Mouse (Mus musculus) layer of hippocampus, postnatal 14 days (tissue): ENCODE results near the gene Sumf1. TPM values are rescaled to one million over a fixed set of nuclear protein-coding genes. Genes with fewer than 3 reads are reported as not detected.

Experiments used
- DNase-seq, 2 experiments: peaks; one replicate each; pipeline ENCODE4 v3.0.0; 2021 to 2022; ENCODE audit warnings: low spot score in 2 of 2, mixed read lengths in 1 of 2
- total RNA-seq, 2 experiments: library from RNA; stranded (reverse); gene quantifications; 2 replicates each; pipeline ENCODE4 v1.2.3; 2021

The Sumf1 gene
- total RNA-seq, 2 experiments from 2014 or later, result 16.6 to 19.8 TPM

DNA sequence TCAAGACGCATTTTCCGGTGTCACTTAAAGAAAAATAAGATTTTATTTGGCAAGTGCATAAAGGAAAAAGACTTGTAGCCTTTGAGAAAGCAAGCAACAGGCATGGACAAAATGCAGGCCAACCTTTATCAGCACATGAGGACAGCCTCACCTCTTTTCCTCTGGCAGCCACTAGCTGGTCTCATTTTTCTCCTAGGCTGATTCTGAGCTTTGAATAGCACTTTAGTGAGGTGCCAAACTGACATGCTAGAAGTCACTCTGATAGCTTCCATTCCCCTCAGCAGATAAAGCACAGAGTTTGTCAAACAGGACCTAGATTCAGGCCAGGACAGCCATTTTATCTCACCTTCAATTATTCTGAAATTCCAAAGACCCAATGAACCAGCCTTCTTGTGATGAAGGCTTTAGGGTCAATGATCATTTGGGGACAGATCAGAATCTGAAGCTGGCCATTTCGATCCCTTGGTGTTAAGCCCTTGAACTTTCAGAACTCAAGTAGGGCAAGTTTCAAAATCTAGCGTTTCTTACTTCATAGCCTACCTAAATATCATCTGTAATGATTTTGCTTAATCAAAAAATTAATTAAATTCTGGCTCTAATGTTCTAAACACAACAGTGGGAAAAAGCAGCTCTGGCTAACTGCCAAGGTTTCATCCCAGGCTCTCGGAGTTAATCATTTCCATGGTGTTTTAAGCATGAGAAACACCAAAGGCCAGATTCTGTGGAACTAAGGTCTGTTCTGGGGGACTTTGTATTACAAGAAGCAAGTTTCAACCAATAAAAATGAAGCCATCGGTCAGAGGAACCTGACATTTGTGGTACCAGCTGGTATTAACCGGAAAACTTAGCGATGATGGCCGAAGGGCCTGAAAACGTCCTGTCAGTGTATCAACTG lies 83.2 kb downstream of the Sumf1 start:
- peak in 1 of 2 experiments; percentile 16 for DNase-seq

DNA sequence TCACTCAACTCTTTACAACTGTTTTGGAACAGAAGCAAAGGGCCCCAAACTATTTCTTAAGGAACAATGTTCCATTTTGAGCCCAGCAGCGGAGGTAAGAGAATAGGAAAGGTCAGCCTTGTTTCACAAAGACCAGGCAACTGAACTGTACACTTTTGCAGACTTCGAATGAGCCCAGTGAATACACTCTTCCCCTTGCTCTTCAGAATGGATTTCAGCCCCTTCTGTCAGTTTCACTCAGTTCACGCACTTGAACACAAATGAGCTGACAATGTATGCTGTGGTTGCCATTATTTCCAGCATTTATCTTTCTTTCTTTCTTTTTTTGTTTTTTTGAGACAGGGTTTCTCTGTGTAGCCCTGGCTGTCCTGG lies 86.5 kb downstream of the Sumf1 start:
- no peak for DNase-seq

DNA sequence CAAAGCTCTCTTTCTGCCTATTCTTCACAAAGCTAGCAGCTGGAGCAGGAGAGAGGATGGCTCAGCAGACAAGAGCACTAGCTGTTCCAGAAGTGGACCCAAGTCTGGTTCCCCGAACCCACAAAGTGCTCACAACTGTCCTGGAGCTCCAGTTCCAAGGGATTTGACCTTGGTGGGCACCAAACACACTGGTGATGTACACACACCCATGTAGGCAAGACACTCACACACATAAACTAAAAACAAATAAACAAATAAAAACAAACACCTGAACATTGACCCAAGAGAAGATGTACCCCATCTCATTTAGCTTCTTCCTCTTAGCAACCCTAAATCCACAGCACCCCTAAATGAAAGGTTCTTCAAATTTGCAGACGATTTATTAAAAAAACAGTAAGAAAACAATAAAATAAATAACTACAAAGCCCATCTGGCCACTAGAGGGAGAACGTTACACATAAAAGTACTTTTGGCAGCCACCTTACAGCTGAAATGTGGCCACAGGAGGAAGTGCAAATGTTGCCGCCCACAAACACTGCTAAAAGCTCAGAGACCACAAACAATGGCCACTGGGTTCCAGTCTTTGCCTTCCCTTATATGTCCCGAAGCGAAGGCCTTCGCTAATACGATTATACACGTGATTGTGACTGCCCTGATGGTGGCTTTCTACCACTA lies 87.1 kb downstream of the Sumf1 start:
- peak; percentile 54 to 77 for DNase-seq

DNA sequence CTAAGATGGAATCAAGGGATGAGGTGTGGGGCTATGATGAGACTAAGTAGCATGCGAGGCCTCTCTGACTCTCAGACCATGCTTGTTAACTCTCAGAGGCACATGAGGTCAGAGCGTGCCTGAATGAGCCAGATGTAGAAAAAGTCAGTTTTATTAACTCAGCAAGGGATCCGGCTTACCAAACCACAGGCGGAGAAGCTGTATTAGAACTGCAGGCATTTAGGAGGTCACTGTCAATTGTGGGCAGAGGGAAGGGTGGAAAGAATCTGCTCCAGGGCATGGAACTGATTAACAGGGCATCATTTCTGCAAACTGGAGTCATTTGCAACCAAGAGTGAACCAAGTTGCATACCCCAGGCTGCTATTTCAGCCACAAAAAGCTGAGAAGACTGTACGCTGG lies 89.9 kb downstream of the Sumf1 start:
- no peak for DNase-seq

DNA sequence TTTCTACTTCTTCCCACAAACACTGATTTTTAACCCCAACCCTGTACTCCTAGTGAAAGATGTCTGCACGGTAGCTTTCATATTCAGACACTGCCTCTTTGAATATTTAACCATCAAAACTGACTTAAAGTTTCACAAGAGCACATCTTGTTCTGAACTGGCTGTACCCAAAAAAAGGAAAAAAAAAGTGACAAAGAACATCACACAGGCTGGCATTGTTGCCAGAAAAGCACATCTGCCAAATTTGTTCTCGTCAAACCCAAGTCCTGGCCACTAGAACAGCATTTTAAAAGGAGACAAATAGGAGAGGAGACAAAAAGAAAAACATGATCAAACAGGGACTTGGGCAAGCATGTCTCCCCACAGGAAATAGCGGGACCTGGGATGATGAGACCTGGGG lies 91.9 kb downstream of the Sumf1 start:
- peak in 1 of 2 experiments; percentile 49 for DNase-seq

DNA sequence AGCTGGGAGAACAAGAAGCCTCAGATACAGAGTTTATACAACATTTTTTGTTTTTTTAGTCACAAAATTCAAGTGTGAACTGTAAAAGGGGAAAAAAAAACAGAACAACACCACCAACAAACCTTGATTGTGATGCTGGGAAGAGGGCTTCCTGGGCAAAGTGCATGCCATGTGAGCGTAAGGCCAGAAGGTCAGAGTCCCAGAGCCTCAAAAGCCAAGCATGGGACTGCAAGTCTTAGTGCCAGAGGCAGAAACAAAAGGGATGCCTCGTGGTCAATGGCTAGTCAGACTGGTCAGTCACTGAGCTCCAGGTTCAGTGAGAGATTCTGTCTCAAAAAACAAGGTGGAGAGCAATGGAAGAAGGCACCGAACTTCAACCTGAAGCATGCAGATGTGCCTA lies 92.7 kb downstream of the Sumf1 start:
- no peak for DNase-seq

DNA sequence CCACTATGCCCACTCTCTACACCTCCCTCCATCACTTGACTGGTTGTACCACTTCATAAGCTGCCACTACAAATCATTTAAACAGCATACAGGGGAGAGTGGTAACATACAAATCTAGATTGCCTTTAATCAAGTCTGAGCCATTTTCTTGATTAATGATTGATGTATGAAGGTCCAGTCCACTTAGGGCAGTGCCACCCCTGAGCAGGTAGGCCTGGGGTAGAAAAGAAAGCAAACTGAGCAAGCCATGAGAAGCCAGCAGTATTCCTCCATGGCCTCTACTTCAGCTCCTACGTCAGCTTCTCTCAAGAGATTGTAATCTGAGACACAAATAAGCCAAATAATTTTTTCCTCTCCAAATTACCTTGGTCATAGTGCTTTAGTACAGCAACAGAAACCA lies 94.1 kb downstream of the Sumf1 start:
- no peak for DNase-seq

DNA sequence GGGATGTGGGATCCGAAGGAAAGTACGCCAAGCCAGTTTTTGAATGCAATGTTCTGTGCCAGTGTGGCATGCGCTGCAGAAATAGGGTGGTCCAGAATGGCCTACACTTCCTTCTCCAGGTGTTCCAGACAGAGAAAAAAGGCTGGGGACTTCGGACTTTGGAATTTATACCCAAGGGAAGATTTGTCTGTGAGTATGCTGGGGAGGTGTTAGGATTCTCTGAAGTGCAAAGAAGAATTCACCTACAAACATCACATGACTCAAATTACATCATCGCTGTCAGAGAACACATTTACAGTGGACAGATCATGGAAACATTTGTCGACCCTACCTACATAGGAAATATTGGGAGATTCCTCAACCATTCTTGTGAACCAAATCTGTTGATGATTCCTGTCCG lies 109.5 kb downstream of the Sumf1 start:
- no peak for DNase-seq

DNA sequence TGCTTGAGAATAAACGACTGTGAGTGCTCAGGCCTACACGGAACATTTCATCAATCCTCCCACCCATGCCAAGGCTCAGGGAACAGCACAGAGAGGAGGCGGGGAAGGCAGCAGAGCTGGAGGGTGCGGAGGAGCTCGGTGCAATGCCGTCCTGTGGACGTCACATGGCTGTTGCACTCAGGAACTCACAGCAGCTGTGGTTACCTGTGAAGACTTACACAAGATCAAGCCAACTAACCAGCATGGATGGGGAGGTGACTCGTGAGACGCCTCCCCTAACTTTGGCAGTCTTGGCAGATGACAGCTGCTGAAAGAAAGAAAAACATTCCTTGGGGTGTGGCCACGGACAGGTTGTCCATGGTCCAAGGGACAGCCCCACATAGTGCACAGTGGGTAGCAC lies 110.8 kb downstream of the Sumf1 start:
- DNase-seq, result no peak

DNA sequence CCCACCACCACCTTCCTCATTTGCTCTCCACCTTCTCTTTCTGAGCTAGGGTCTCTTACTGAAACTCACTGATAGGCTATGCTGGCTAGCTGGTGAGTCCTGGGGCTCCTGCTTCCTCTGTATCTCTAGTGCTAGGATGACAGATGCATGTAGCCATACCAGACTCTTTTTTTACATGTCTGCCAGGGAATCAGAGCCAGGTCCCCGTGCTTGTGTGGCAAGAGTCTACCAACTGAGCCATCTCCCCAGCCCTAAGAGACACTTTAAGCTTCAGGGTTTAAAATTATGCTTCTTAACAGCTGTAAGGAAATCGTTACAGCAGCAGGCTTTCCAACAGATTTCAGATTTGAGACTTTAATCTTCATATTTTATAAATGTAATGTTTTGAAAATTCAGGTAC lies 111.5 kb downstream of the Sumf1 start:
- no peak for DNase-seq

DNA sequence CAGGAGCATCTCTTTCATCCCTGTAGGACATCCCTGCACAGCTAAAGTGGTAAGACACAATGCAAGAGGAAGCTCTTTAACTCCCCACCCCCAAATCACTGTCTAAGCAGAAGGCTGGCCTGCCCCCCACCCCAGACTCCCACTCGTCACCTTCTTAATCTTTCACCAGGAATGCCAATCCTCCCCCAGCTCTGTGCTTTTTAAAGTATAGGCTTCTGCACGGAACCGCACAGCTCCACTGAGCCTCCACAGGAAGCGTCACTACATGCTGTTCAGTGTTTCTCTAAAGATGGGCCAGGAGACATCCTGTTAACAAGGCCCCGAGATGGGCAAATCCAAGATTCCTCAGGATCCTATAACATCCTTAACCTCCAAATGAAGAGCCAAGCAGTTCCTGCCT lies 112.3 kb downstream of the Sumf1 start:
- no peak for DNase-seq

DNA sequence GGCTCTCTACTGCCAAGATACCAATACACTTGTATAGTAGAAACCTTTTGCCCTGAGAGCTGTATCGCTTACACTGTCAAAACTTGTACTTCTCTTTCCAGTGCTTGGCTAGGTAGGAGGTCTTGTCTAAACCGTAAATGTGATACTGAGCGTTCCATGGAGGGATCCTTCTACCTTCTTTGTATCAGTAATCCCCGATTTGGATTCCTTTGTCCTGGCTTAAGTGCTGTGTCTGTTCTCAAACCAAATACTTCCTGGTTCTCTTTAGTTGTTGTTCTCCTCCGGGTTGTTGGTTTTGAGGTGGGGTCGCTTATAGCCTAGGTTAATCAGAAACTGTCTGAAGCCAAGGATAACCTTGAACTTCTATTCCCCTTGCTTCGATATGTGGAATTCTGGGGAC lies 114.4 kb downstream of the Sumf1 start:
- no peak for DNase-seq

DNA sequence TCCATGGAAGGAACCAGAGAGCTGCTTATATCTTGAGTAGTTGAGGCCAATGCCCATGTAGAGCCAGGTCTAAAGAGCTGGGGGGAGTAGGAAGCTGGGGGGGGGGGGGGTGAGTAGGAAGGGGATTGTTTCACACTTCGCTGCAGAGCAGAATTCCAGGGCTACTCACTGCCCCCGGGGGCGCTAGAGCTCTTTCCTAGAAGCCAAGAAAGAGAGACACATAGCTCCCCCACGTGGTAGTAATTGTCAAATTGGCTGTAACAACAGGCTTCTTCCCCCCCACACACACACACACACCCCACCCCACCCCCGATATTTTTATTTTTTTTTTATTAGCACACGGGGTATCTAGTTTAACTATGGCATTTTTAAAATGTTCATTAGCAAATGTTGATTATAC lies 119.8 kb downstream of the Sumf1 start:
- peak; percentile 72 to 90 for DNase-seq

DNA sequence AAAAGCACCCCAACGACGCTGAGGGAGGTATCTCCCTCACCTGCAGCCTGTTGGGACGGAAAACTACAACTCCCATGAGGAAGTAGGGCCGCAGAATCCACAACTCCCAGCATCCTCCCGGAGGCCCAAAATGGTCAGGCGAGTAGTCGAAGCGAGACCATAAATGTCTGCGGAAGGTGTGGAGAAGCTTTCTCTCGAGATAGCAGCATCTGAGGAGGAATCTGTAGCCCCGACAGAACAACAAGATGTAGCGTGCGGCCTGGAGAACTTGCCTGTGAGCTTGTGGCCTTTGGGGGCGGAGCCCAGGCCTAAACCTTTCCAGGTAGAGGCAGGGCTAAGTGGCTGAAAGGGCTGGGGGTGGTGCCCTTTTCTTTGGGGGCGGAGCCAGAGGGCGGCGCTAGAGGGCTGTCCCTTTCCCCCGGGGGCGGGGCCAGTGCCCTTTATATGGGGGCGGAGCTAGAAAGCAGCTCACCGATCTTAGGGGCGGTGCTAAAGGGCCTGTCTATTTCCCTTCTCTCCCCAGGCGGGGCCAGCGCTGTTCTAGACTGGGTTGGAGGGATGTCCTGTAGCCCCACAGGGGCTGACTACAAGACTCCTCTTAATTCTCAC lies 120.4 kb downstream of the Sumf1 start, which contains the start of gene Setmar:
Gene Setmar, plus strand, starts transcription at position 128 of the 609 bp plus-strand sequence.
- DNase-seq, result peak; percentile 97 to 99

DNA sequence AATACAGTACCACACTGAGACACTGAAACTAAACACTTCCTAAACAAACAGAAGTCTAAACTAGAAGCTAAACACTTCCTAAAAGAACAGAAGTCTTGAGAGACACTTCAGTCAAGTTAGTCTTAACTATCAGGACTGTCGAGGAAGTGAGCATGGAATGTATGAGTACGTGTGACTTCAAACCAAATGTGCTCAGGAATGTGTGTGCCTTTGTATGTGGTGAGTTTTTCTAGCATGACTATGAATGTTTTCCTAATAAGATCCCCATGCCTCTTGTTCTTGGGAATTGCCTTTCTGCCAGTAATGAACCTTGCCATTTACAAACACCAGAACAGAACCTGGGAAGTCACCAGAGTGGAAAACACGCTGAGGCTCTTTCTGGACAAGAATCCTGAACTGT lies 124.3 kb downstream of the Sumf1 start:
- DNase-seq, result no peak

DNA sequence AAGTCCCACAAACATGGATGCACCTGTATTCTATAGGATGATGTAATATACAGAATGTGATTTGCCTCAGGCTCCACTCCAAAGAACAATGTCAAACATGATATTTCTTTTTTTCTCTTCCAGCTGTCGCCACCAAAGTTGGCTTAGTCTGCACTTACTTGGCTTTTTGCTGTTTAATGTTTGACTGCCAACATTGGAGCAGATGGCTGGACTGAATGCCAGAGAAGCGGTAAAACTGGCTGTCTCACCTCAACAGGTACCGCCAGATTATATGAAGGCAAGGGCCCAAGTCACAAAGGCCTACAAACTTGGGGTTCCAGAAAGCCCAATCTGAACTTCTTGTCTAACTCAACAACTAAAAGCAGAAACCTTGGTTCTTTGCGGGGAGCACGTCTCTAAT lies 127.3 kb downstream of the Sumf1 start:
- no peak for DNase-seq

DNA sequence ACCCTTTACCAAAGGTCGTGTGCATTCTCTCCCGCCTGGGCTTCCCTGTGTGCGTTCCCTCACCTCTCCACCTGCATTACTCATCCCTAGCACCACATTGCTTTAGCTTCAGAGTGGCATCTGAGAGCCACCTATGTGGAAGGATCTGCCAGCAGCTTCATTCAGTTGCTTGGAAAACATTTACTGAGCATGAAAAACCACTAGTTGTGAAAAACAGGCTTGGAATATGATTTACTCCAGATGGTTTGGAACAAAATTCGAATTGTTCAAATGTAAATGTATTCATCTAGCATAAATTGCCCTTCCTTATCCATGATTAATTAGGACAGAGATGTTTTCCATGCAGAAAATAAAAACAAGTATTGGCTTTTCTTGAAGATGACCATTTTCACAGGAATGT lies 128.0 kb downstream of the Sumf1 start:
- DNase-seq, result peak in 1 of 2 experiments; percentile 61

Other genes starting within 250 kb of the Sumf1 start
- gene Setmar, start 120.5 kb downstream of the Sumf1 start, total RNA-seq, result 1 to 10 TPM; 7.3 to 8.5 TPM
- 100 to 1,000 TPM; 132 to 141 TPM for gene Itpr1, start 27.5 kb upstream of the Sumf1 start, total RNA-seq